Mouse (Mus musculus) lung, embryonic 15.5 days (tissue): ENCODE results near the gene Gm45753. TPM values are rescaled to one million over a fixed set of nuclear protein-coding genes. Genes with fewer than 3 reads are reported as not detected.
"Not testable (repeated sequence)": the region's sequence is repeated elsewhere in the genome, so short reads cannot be mapped to it uniquely, and the experiment has no call there.

Experiments
- ATAC-seq: fragments of 200-750 bp; cut with Nextera tagmentation; 2 replicates; pipeline ENCODE4 v1.8.0; 2017; ENCODE audit warnings: moderate number of reproducible peaks, borderline replicate concordance; ENCODE audit not compliant: low FRiP score, low TSS enrichment; ENCODE audit errors: extremely low read depth
- H3K27ac ChIP-seq: fragments of 300-500 bp; sonication (generic); 2 replicates; pipeline ENCODE4 v1.5.1; 2015; ENCODE audit warnings: moderate library complexity, mild to moderate bottlenecking, inconsistent platforms
- H3K27me3 ChIP-seq: fragments of 300-500 bp; sonication (generic); 2 replicates; pipeline ENCODE4 v1.6.1; 2015; ENCODE audit warnings: inconsistent platforms
- H3K36me3 ChIP-seq: fragments of 300-500 bp; sonication (generic); 2 replicates; pipeline ENCODE4 v1.6.1; 2015; ENCODE audit warnings: inconsistent platforms
- H3K4me1 ChIP-seq: fragments of 300-500 bp; sonication (generic); 2 replicates; pipeline ENCODE4 v1.6.1; 2015; ENCODE audit warnings: inconsistent platforms
- H3K4me2 ChIP-seq: fragments of 300-500 bp; sonication (generic); 2 replicates; pipeline ENCODE4 v1.6.1; 2015; ENCODE audit warnings: inconsistent platforms, mild to moderate bottlenecking, moderate library complexity
- H3K4me3 ChIP-seq: fragments of 300-500 bp; sonication (generic); 2 replicates; pipeline ENCODE4 v1.5.1; 2015; ENCODE audit warnings: mild to moderate bottlenecking, inconsistent platforms
- H3K9ac ChIP-seq: fragments of 300-500 bp; sonication (generic); 2 replicates; pipeline ENCODE4 v1.6.1; 2015; ENCODE audit warnings: inconsistent platforms
- H3K9me3 ChIP-seq: fragments of 300-500 bp; sonication (generic); 2 replicates; pipeline ENCODE4 v1.6.1; 2016; ENCODE audit warnings: inconsistent platforms
- WGBS: fragments of 180-500 bp; shearing (Covaris S2); methylation state at CpG from one replicate; pipeline ENCODE4 v1.1.7; 2015; 5-methylcytosine and 5-hydroxymethylcytosine counted together
- polyA plus RNA-seq: library from polyadenylated mRNA; unstranded; fragments of >200 nt; fragmentation: Nextera tagmentation; extraction: Ambion mirVana; gene quantifications from 2 replicates; pipeline ENCODE4 v1.2.1, GENCODE M21; 2015

Gm45753 gene
- 0.21 TPM in 1 of 2 replicates, not detected in the other for polyA plus RNA-seq

DNA sequence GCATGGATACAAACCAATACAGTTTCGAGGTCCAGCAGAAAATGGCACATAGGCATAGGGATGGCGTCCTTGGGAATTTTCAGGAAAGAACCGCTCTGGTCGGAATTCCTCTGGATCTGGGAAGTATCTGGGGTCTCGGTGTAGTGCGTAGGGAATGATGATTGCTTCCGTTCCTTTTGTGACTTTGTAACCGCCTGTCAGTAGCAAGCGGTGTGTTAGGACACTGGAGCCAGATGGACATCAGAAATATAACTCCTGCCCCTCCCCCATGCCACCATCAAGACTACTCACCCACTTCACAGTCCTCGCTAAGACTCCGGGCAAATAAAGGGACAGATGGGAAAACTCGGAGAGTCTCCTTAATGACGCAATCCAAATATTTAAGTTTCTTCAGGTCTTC is at the start of gene Gm45753:
TSS of gene Gm45753 (minus strand) at position 101 of the 400 bp plus-strand sequence.
- no peak for ATAC-seq

DNA sequence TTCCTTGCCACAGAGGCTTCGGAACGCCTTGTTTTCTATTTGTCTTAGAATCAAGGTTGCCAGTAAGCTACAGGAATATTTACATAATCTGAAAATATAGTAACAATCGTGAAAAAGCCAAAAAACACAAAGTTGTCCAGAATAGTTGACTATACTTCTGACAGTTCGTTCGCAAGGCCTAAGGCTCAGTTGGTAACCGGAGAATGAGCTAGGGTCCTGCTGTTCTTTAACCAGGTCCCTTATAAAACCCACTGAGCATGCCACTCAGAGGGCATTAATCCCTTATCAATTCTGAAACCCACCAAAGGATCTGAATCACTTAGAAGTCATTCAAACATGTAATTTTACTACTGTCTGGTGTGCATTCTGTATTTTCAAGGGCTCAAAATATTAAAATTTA is 47.5 kb upstream of the Gm45753 start:
- Histone ChIP-seq H3K4me1 (peaks cover 7% of the 10 kb centered on the region; the same call in 1 of the 2 replicates), H3K27me3 (no peaks in the 10 kb centered on the region), H3K36me3 (no peaks in the 10 kb centered on the region), H3K4me3 (no peak overlapping the region), H3K27ac (no peak overlapping the region), H3K9me3 (no peaks in the 10 kb centered on the region), H3K9ac (no peak overlapping the region), H3K4me2 (no peak overlapping the region)
- no peak for ATAC-seq
- WGBS: 84% methylated on average over 6 of the region's 6 CpGs

More for the DNA sequence above, at the start of gene Gm45753:
- H3K27me3 ChIP-seq: no peaks in the 10 kb centered on the region
- H3K4me1 ChIP-seq: no peaks in the 10 kb centered on the region
- no peak within 1 kb of the TSS for H3K9ac ChIP-seq
- no peaks in the 10 kb centered on the region for H3K36me3 ChIP-seq
- no peak within 1 kb of the TSS for H3K4me2 ChIP-seq
- no peak within 1 kb of the TSS for H3K27ac ChIP-seq
- H3K9me3 ChIP-seq: no peaks in the 10 kb centered on the region
- 60% methylated on average over 13 of the region's 13 CpGs for WGBS
- H3K4me3 ChIP-seq: no peak within 1 kb of the TSS

DNA sequence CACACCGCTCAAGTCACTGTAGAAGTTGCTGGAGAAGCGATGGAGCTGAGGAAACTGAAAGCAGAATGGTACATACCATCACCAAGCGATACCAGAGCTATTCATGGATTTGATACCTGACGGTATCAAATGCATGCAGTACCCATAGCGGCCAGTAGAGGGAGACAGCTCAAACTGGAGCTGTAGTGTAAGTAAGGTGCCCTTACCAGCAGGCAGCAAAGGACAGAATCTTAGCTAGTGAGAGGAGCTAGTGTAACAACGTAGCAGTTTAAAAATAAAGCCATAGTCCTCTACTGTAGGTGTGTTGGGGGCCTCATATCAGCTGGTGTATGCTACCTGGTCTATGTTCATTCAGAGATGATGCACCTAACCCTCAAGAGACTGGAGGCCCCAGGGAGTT is 36.8 kb upstream of the Gm45753 start:
- WGBS: 14% methylated on average over 6 of the region's 6 CpGs
- H3K27me3 ChIP-seq: no peaks in the 10 kb centered on the region
- H3K36me3 ChIP-seq: no peaks in the 10 kb centered on the region
- no peaks in the 10 kb centered on the region for H3K9me3 ChIP-seq
- no peaks in the 10 kb centered on the region for H3K4me1 ChIP-seq
- no peak overlapping the region for H3K4me3 ChIP-seq
- no peak overlapping the region for H3K27ac ChIP-seq
- H3K9ac ChIP-seq: no peak overlapping the region
- H3K4me2 ChIP-seq: no peak overlapping the region
- ATAC-seq: 0 out of 2 replicates have a peak, but pooled peaks have one; percentile 39

DNA sequence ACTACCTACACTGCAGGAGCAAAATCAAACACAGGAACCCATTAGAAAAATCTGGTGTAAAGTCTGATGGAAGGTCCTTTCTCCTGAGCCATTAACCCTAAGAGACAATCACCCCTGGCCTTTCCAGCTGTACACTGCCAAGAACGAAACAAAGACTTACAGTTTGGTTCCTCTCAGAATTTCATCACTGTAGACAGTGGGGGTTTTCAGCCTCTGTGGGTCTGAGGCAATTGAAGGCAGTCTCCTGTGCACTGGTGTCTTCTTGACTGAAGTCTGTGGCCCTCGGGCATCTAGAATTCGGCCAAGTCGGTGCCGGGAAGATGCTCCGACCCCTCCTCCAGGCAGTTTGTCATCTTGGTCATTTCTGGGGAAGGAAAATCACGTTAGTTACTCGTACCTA is 36.0 kb upstream of the Gm45753 start:
- no peaks in the 10 kb centered on the region for H3K27me3 ChIP-seq
- no peak overlapping the region for H3K27ac ChIP-seq
- 94% methylated on average over 8 of the region's 8 CpGs for WGBS
- no peak overlapping the region for H3K4me2 ChIP-seq
- H3K9ac ChIP-seq: no peak overlapping the region
- ATAC-seq: no peak
- no peak overlapping the region for H3K4me3 ChIP-seq
- no peaks in the 10 kb centered on the region for H3K36me3 ChIP-seq
- no peaks in the 10 kb centered on the region for H3K9me3 ChIP-seq
- no peaks in the 10 kb centered on the region for H3K4me1 ChIP-seq

DNA sequence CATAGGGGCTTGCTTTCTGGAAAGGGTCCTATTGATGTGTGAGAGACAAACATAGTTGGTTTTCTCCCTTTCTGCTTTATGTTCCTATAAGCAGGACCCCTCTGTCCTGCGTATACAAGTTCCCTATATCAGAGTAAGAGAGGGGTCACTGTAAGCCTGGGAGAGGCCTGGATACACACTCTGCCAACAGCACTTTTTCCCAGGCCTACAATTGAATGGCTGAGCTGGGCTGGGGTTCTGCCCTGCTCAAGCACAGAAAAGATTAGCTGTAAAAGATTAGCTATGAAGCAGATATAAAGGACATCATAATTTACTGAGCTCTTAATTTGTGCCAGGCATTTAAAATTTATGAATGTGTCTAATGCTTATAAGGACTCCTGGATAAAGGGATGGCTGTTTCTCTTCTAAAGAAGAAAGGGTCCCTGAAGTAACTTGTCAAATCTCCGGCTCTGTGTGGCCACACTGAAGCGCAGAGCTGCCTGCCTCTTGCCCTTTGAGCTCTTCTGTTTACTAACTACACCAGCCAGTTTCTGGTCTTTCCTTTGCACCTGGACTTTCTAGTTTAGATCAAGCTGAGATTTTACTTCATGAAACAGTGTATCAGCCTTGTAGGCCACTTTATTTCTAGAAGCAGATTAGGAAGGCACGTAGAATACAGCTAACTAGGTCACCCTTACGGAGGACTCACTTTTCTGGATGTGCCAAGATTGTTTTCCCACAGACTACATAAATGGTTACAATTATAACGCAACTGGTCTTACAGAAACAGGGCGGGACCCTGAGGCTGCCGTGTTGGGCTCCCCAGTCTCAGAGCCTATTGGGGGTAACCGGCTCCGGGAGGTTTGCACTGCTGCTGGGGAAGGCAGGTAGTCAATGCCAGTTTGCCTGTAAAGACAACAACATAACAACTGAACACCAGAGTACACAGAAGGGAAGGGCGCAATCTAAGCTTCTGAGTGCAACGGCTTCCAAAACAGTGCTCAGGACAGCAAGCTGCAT is 33.7 kb upstream of the Gm45753 start:
- no peak for ATAC-seq

DNA sequence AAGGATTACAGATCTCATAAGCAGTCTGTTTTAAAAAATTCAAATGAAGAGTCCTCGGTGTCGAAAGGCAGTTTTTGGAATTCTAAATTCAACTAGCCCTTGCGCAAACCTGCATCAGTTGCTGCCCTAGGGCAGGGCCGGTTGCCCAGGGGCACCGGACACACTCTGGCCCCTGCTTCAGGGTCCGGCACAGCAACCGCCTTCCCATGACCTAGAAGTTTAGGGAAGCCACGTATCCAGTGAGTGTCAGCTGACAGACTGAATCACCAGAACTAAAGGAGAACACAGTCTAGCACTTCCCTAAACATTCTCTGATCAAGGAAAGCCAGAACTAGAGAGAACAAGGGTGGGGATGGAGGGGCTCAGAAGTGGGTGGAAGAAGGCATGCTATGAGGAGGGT is 25.2 kb upstream of the Gm45753 start:
- Histone ChIP-seq H3K27ac (no peak overlapping the region), H3K4me3 (peak overlapping the region; percentile 72), H3K27me3 (no peaks in the 10 kb centered on the region), H3K36me3 (no peaks in the 10 kb centered on the region), H3K9me3 (no peaks in the 10 kb centered on the region), H3K9ac (peak overlapping the region; percentile 60), H3K4me1 (peaks cover 8% of the 10 kb centered on the region; the same call in 1 of the 2 replicates), H3K4me2 (peak overlapping the region; percentile 94)
- 4% methylated on average over 8 of the region's 8 CpGs for WGBS
- no peak; the same call in 1 of the 2 replicates for ATAC-seq

More for the DNA sequence above, 33.7 kb upstream of the Gm45753 start:
- Histone ChIP-seq H3K9me3 (no peaks in the 10 kb centered on the region), H3K4me2 (no peak overlapping the region), H3K36me3 (no peaks in the 10 kb centered on the region), H3K27me3 (no peaks in the 10 kb centered on the region), H3K4me3 (no peak overlapping the region), H3K27ac (no peak overlapping the region), H3K4me1 (no peaks in the 10 kb centered on the region), H3K9ac (no peak overlapping the region)
- 85% methylated on average over 12 of the region's 12 CpGs for WGBS

DNA sequence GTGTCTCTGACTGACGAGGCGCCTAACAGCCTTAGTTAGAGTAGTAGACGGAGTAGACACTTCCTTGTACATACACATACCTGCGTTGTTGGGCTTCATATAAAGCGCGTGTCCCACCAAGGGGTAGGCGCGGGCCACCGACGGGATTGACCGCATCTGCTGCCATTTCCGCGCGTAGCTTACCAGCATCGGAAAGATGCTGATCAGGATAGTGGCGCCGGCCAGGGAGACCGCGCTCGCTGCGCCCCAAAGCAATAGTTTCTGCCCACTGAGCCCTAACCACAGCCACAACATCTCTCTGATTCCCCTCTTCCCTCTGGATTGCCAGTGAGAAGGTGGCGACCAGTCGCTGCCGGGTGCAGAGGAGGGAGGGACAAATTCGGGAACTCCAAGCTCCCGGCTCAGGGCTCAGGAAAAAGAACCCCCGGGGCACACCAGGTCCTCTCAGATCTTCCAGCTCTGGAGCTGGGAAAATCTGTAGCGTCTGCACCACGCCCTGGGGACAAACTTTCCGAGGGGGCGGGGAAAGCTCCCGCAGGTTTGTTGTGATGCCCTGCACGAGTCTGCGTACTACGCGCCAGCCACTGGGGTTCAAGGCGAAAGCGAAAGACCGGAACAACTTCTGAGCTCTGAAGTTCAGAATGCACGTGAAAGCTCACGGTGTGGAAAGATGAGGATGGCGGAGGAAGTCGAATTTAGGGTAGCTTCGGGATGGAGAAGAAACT is 24.6 kb upstream of the Gm45753 start, which contains the start of gene Cyp4v3:
TSS of gene Cyp4v3 (minus strand) at position 532 of the 725 bp plus-strand sequence.
- H3K9ac ChIP-seq: peak within 1 kb of the TSS; percentile 60
- no peaks in the 10 kb centered on the region for H3K36me3 ChIP-seq
- no peak within 1 kb of the TSS for H3K27ac ChIP-seq
- H3K4me1 ChIP-seq: peaks cover 8% of the 10 kb centered on the region; the same call in 1 of the 2 replicates
- ATAC-seq: peak; percentile 69; the same call in 1 of the 2 replicates
- under 1% methylated on average over 44 of the region's 44 CpGs for WGBS
- peak within 1 kb of the TSS; percentile 94 for H3K4me2 ChIP-seq
- H3K9me3 ChIP-seq: no peaks in the 10 kb centered on the region
- H3K27me3 ChIP-seq: no peaks in the 10 kb centered on the region
- H3K4me3 ChIP-seq: peak within 1 kb of the TSS; percentile 72

DNA sequence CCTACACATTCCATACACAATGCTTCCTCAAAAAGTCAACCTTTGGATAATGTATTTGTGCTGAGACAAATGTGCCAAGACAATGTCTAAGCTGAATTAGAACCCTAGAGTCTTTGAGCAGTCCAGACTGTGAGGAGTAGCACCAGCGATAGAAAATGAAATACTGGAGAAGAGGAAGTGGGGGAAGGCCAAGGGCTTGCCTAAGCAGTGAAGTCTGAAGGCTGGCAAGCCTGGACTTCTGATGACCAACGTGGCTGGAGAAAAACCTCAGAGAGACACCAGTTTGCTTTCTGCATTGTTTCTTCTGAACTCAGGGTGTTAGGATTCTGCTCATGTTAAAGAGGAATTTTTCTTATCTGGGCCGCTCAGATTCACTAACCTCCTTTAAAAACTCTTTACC is 22.6 kb upstream of the Gm45753 start:
- Histone ChIP-seq H3K4me3 (no peak overlapping the region), H3K27ac (no peak overlapping the region), H3K27me3 (no peaks in the 10 kb centered on the region), H3K4me2 (no peak overlapping the region), H3K36me3 (no peaks in the 10 kb centered on the region), H3K4me1 (peaks cover 8% of the 10 kb centered on the region; the same call in 1 of the 2 replicates), H3K9me3 (no peaks in the 10 kb centered on the region), H3K9ac (no peak overlapping the region)
- no peak for ATAC-seq
- 68% methylated on average over 3 of the region's 3 CpGs for WGBS

DNA sequence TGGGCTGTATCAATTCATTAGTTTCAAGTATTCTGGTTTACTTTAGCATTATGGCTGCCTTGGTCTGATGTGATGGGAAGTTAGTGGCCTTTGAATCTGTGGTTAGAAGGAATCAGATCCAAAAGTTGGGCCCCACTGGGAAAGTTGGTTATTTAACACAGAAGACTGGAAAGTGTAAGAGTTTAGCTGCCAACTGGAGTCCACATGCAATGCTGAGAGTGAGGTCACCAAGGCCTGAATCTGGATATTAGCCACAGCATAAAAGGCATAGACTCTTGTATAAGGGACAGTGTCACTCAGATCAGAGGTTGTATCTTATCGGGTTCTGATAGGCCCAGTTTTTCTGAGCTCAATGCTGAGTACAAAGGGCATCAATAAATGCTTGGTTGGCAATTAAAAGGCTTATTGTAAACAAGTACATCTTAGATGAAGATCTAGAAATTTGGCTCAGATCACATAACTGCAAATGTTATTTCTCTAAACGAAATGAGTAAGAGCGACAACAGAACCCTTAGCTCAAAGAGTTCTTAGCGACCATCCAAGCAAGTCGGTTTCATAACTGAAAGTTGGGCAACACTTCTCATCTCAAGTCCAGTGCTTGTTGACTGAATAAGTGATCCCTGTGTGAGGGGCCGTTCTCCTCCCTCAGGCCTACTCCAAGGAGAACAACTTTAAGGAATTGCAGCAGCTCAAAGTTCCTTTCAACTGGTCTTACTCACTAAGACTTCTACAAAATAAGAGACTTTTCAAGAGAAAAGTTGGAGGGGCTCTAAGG is 21.1 kb upstream of the Gm45753 start:
- Histone ChIP-seq H3K9ac (no peak overlapping the region), H3K4me3 (no peak overlapping the region), H3K27me3 (no peaks in the 10 kb centered on the region), H3K27ac (no peak overlapping the region), H3K36me3 (no peaks in the 10 kb centered on the region), H3K9me3 (no peaks in the 10 kb centered on the region), H3K4me1 (peaks cover 8% of the 10 kb centered on the region; the same call in 1 of the 2 replicates), H3K4me2 (no peak overlapping the region)
- 84% methylated on average over 6 of the region's 6 CpGs for WGBS
- ATAC-seq: no peak

DNA sequence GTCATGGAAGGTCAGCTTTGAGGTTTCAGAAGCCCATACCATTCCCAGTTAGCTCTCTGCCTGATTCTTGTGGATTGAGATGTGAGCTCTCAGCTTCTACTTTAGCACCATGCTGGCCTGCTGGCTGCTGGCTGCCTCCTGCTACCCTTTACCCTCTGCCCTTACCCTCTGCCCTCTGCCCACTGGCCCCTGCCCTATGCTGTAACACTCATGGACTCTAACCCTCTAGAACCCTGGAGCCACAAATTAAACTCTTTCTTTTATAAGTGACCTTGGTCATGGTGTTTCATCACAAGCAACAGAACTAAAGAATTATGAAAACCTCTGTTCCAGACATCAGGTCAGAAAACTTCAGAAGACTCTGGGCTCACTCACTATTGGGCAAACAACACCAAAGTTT is 18.8 kb upstream of the Gm45753 start:
- not testable (repeated sequence) for H3K9me3 ChIP-seq, H3K36me3 ChIP-seq, H3K9ac ChIP-seq, H3K27me3 ChIP-seq, H3K4me1 ChIP-seq, H3K4me2 ChIP-seq, ATAC-seq, H3K4me3 ChIP-seq, H3K27ac ChIP-seq

DNA sequence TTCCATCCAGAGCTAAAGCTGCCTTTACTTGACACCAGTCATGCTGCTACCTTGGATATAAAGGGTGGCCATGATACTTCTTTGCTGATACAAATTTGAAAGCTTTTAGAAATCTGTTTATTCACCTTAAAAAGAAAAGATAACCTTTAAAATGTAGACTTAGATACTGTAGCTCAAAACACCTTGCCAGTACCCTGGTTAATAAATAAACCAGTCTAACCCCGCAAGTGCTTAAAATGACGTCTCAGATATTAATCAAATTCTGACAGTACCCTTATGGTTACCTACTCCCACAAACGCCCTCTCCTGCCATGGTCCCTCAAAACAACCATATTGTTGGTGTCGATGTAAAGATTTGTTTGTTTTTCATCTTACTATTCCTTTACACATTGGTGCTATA is 15.9 kb upstream of the Gm45753 start:
- Histone ChIP-seq H3K36me3 (no peaks in the 10 kb centered on the region), H3K27me3 (no peaks in the 10 kb centered on the region), H3K4me2 (no peak overlapping the region), H3K9ac (no peak overlapping the region), H3K9me3 (no peaks in the 10 kb centered on the region), H3K27ac (no peak overlapping the region), H3K4me3 (no peak overlapping the region), H3K4me1 (no peaks in the 10 kb centered on the region)
- 52% methylated on average over 4 of the region's 4 CpGs for WGBS
- no peak for ATAC-seq
